Mouse (Mus musculus) CH12.LX (cell line): Measurements from ENCODE around the gene Olfr223. TPM values are rescaled to one million over a fixed set of nuclear protein-coding genes. Genes with fewer than 3 reads are reported as not detected.

Experiments used
- DNase-seq: peaks from one replicate; pipeline ENCODE4 v3.0.0-alpha.2; 2013; ENCODE audit errors: extremely low read depth
- H3K27ac ChIP-seq: 2 replicates; pipeline ENCODE4 v1.5.1; 2012; ENCODE audit warnings: low read depth, mild to moderate bottlenecking, control low read depth, moderate library complexity; ENCODE audit not compliant: insufficient read depth
- H3K27me3 ChIP-seq: replicated peaks from 2 replicates; pipeline ENCODE3; 2012; ENCODE audit warnings: inconsistent platforms
- H3K36me3 ChIP-seq, 2 experiments: replicated peaks in 1 of 2; 2 replicates each; pipeline versions ENCODE3 to v1.6.1; 2012; ENCODE audit warnings: inconsistent platforms in 1 of 2, low read length in 1 of 2, mild to moderate bottlenecking in 1 of 2, mixed read lengths in 1 of 2, moderate library complexity in 1 of 2; ENCODE audit not compliant: control insufficient read depth in 1 of 2, insufficient read depth in 1 of 2
- H3K4me1 ChIP-seq, 2 experiments: 2 replicates each; pipeline ENCODE4 v1.6.1; 2012; ENCODE audit warnings: inconsistent platforms in 1 of 2, moderate library complexity in 1 of 2; ENCODE audit not compliant: insufficient read depth in 2 of 2, control insufficient read depth in 1 of 2
- H3K4me2 ChIP-seq: 2 replicates; pipeline ENCODE4 v1.6.1; 2012; ENCODE audit warnings: low read depth, mild to moderate bottlenecking, control low read depth; ENCODE audit not compliant: poor library complexity, insufficient read depth, severe bottlenecking
- H3K4me3 ChIP-seq, 3 experiments: fragments of 150-350 bp in 1 of 3; sonication (generic) in 1 of 3; replicated peaks in 1 of 3; 2 replicates each; pipeline versions ENCODE3 to v1.5.1; 2011 to 2012; ENCODE audit warnings: low read depth in 2 of 3, low read length in 2 of 3, mild to moderate bottlenecking in 2 of 3, moderate library complexity in 2 of 3, control low read depth in 1 of 3, improper control_type of control experiment in 1 of 3, inconsistent platforms in 1 of 3, mixed read lengths in 1 of 3; ENCODE audit not compliant: poor library complexity in 1 of 3
- H3K79me2 ChIP-seq: replicated peaks from 2 replicates; pipeline ENCODE4 v1.6.1; 2012; ENCODE audit warnings: mild to moderate bottlenecking, moderate library complexity; ENCODE audit not compliant: control insufficient read depth, poor library complexity, insufficient read depth, severe bottlenecking; ENCODE audit errors: extremely low read depth
- H3K9ac ChIP-seq: 2 replicates; pipeline ENCODE4 v1.6.1; 2012; ENCODE audit warnings: low read depth, mild to moderate bottlenecking, control low read depth, moderate library complexity; ENCODE audit not compliant: insufficient read depth
- H3K9me3 ChIP-seq: replicated peaks from 2 replicates; pipeline ENCODE3; 2012; ENCODE audit warnings: low read length, inconsistent platforms, mixed read lengths
- BHLHE40 ChIP-seq: IDR thresholded peaks from 2 replicates; pipeline ENCODE4 v1.6.1; 2011; ENCODE audit warnings: mild to moderate bottlenecking, low read depth, low read length, improper control_type of control experiment
- CHD1 ChIP-seq: IDR thresholded peaks from 2 replicates; pipeline ENCODE4 v1.6.1; 2012; ENCODE audit warnings: low read depth, low read length, improper control_type of control experiment, inconsistent platforms
- CHD2 ChIP-seq: IDR thresholded peaks from 2 replicates; pipeline ENCODE4 v1.6.1; 2011; ENCODE audit warnings: low read length, improper control_type of control experiment
- E2F4 ChIP-seq: IDR thresholded peaks from 2 replicates; pipeline ENCODE4 v1.6.1; 2011; ENCODE audit warnings: low read depth, low read length, improper control_type of control experiment; ENCODE audit not compliant: insufficient replicate concordance
- ELF1 ChIP-seq: IDR thresholded peaks from 2 replicates; pipeline ENCODE4 v1.6.1; 2014; ENCODE audit warnings: low read depth, mild to moderate bottlenecking, inconsistent platforms, low read length, improper control_type of control experiment
- EP300 ChIP-seq: IDR thresholded peaks from 2 replicates; pipeline ENCODE4 v1.6.1; 2011; ENCODE audit warnings: low read length, improper control_type of control experiment
- IRF4 ChIP-seq: IDR thresholded peaks from 2 replicates; pipeline ENCODE4 v1.6.1; 2014; ENCODE audit warnings: low read depth, mild to moderate bottlenecking, inconsistent platforms, low read length, improper control_type of control experiment
- JUN ChIP-seq: IDR thresholded peaks from 2 replicates; pipeline ENCODE4 v1.6.1; 2011; ENCODE audit warnings: low read depth, mild to moderate bottlenecking, low read length, improper control_type of control experiment, moderate library complexity; ENCODE audit not compliant: insufficient read depth
- JUND ChIP-seq: conservative IDR thresholded peaks from 2 replicates; pipeline ENCODE4 v1.6.1; 2011; ENCODE audit warnings: low read depth, low read length, improper control_type of control experiment
- MXI1 ChIP-seq: IDR thresholded peaks from 2 replicates; pipeline ENCODE4 v1.6.1; 2011; ENCODE audit warnings: mild to moderate bottlenecking, low read depth, low read length, improper control_type of control experiment
- NELFE ChIP-seq: IDR thresholded peaks from 2 replicates; pipeline ENCODE4 v1.6.1; 2011; ENCODE audit warnings: low read depth, low read length, improper control_type of control experiment
- PAX5 ChIP-seq: IDR thresholded peaks from 2 replicates; pipeline ENCODE4 v1.6.1; 2012; ENCODE audit warnings: low read length, inconsistent platforms, mixed read lengths
- POLR2AphosphoS2 ChIP-seq: IDR thresholded peaks from 2 replicates; pipeline ENCODE4 v1.6.1; 2011; ENCODE audit warnings: low read depth, low read length, improper control_type of control experiment
- RCOR1 ChIP-seq: conservative IDR thresholded peaks from 2 replicates; pipeline ENCODE4 v1.6.1; 2012; ENCODE audit warnings: low read depth, mild to moderate bottlenecking, inconsistent platforms, low read length, improper control_type of control experiment
- SIN3A ChIP-seq: IDR thresholded peaks from 2 replicates; pipeline ENCODE4 v1.6.1; 2012; ENCODE audit warnings: low read length, improper control_type of control experiment, inconsistent platforms
- SMC3 ChIP-seq: IDR thresholded peaks from 2 replicates; pipeline ENCODE4 v1.6.1; 2011; ENCODE audit warnings: low read depth, low read length, improper control_type of control experiment
- TBP ChIP-seq: conservative IDR thresholded peaks from 2 replicates; pipeline ENCODE4 v1.6.1; 2011; ENCODE audit warnings: low read depth, low read length, improper control_type of control experiment
- TCF12 ChIP-seq: IDR thresholded peaks from 2 replicates; pipeline ENCODE4 v1.6.1; 2014; ENCODE audit warnings: low read depth, mild to moderate bottlenecking, inconsistent platforms, low read length, improper control_type of control experiment
- UBTF ChIP-seq: IDR thresholded peaks from 2 replicates; pipeline ENCODE4 v1.6.1; 2012; ENCODE audit warnings: low read depth, mild to moderate bottlenecking, inconsistent platforms, low read length, improper control_type of control experiment, moderate library complexity
- USF1 ChIP-seq: IDR thresholded peaks from 2 replicates; pipeline ENCODE4 v1.6.1; 2014; ENCODE audit warnings: low read depth, mild to moderate bottlenecking, inconsistent platforms, low read length, improper control_type of control experiment
- ZKSCAN1 ChIP-seq: IDR thresholded peaks from 2 replicates; pipeline ENCODE4 v1.6.1; 2012; ENCODE audit warnings: low read depth, inconsistent platforms, low read length, improper control_type of control experiment, borderline replicate concordance
- ZNF384 ChIP-seq: IDR thresholded peaks from 2 replicates; pipeline ENCODE4 v1.6.1; 2012; ENCODE audit warnings: low read depth, low read length, improper control_type of control experiment, inconsistent platforms
- dilution Hi-C: fragments of 300-500 bp; cut with MboI; formaldehyde crosslinking; loops from 2 replicates; pipeline ENCODE4 v1.14.3; 2020; ENCODE audit warnings: low sequenced_read_pairs; ENCODE audit not compliant: extremely low pct_unique_long_range_greater_than_20kb, extremely low pct_ligation_motif_present
- in situ Hi-C: fragments of 300-500 bp; cut with MboI; formaldehyde crosslinking; loops from 3 replicates; pipeline ENCODE4 v1.14.3; 2019; ENCODE audit warnings: low sequenced_read_pairs, low pct_ligation_motif_present, low pct_unique_long_range_greater_than_20kb, mixed read lengths
- polyA plus RNA-seq: library from polyadenylated mRNA; unstranded; fragments of >175 nt; gene quantifications from 2 replicates; pipeline ENCODE4 v1.2.1, GENCODE M21; 2012; ENCODE audit warnings: low read depth; ENCODE audit not compliant: insufficient read length
- total RNA-seq, 2 experiments: library from RNA; depleted of rRNA; stranded (reverse); fragments of 300-350 nt in 1 of 2; fragments of >200 nt in 1 of 2; gene quantifications; 2 replicates each; pipeline ENCODE4 v1.2.3; 2012 to 2014

The Olfr223 gene
- total RNA-seq (2012; rRNA removed), result not detected in 2 replicates
- total RNA-seq (2014; rRNA removed), result not detected in 2 replicates
- polyA plus RNA-seq, result not detected in 2 replicates

GRCm38 (mm10) chr11:59593189-59593588, at the start of gene Olfr223:
Olfr223 (minus strand) TSS chr11:59593289.
- no peak within 1 kb of the TSS for H3K4me2 ChIP-seq
- H3K27me3 ChIP-seq, result peaks cover 88% of the 10 kb centered on the region
- in situ Hi-C loops (no loop called here), dilution Hi-C loops (no loop called here)
- no peak within 1 kb of the TSS for H3K4me3 ChIP-seq
- H3K4me1 ChIP-seq, result peaks cover 0 to 4% of the 10 kb centered on the region in 2 experiments; a peak in 1 of 4 replicates
- H3K36me3 ChIP-seq, result no peaks in the 10 kb centered on the region
- TF ChIP-seq CHD1 (no peak), PAX5 (no peak), ZNF384 (no peak), NELFE (no peak), ZKSCAN1 (no peak), JUND (no peak), E2F4 (no peak), SMC3 (no peak), IRF4 (no peak), TCF12 (no peak), SIN3A (no peak), CHD2 (no peak), UBTF (no peak), USF1 (no peak), RCOR1 (no peak), EP300 (no peak), TBP (no peak)
- DNase-seq, result no peak
- H3K9ac ChIP-seq, result no peak within 1 kb of the TSS
- H3K79me2 ChIP-seq, result no peaks in the 10 kb centered on the region
- H3K9me3 ChIP-seq, result no peaks in the 10 kb centered on the region
- H3K27ac ChIP-seq, result no peak within 1 kb of the TSS

DNA sequence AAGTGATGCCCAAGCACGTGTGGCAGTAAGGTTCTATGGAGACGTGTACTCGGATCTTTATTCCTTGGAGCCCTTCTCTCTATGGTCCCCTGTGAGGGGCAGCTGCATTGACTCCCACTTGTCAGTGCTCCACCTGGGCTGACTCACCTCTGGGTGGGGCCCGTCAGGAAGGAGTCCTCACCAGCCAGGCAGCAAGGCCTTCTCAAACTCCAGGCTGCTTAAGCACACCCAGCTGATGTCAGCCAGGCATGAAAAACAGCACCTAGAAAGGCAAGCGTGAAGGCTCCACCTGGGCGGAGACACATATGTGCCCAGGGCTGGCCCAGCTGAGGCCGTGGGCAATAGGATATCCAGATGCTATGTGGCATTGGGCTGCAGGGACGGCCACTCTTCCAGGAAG, 49.3 kb upstream of the Olfr223 start:
- peaks cover 0 to 6% of the 10 kb centered on the region in 2 experiments; a peak in 2 of 4 replicates for H3K4me1 ChIP-seq
- TF ChIP-seq JUN (no peak), SMC3 (no peak), ELF1 (no peak), MXI1 (no peak), BHLHE40 (no peak), TBP (no peak), POLR2AphosphoS2 (no peak)
- in situ Hi-C loops, result loop anchor here (5.0 kb wide), 1 partner anchor 40 kb away; no protein-coding TSS in a partner anchor
- no peak overlapping the region for H3K27ac ChIP-seq
- no peak for DNase-seq
- H3K9ac ChIP-seq, result no peak overlapping the region
- dilution Hi-C loops, result no loop called here
- H3K4me3 ChIP-seq, result no peak overlapping the region
- H3K27me3 ChIP-seq, result peaks cover 31% of the 10 kb centered on the region
- H3K79me2 ChIP-seq, result no peaks in the 10 kb centered on the region
- H3K9me3 ChIP-seq, result no peaks in the 10 kb centered on the region
- H3K36me3 ChIP-seq, result no peaks in the 10 kb centered on the region
- H3K4me2 ChIP-seq, result no peak overlapping the region
